Mouse (Mus musculus) heart, postnatal 10 days (tissue): ENCODE measurements around the gene Syt9. TPM values are rescaled to one million over a fixed set of nuclear protein-coding genes. Genes with fewer than 3 reads are reported as not detected.
"Not testable (repeated sequence)": the region's sequence is repeated elsewhere in the genome, so short reads cannot be mapped to it uniquely, and the experiment has no call there.

Experiments
- DNase-seq, 2 experiments: peaks; one replicate each; pipeline ENCODE4 v3.0.0; 2021
- intact Hi-C: fragments of 180-260 bp; cut with DNase I; formaldehyde crosslinking; loops from one replicate; pipeline ENCODE4 v1.15.1; 2025
- total RNA-seq, 2 experiments: library from RNA; stranded (reverse); gene quantifications; 2 replicates each; pipeline ENCODE4 v1.2.3; 2021

Gene Syt9
- total RNA-seq, 2 experiments from 2014 or later = 0.10 to 0.15 TPM

GRCm38 (mm10) chr7:107455118-107455521 is 84.6 kb downstream of the Syt9 start:
- peak; percentile 2 to 9 for DNase-seq
- intact Hi-C loops = no loop called here

GRCm38 (mm10) chr7:107461167-107461566 is 90.6 kb downstream of the Syt9 start:
- intact Hi-C loops = no loop called here
- DNase-seq = no peak

- no peak for DNase-seq
- intact Hi-C loops = no loop called here
Measured at GRCm38 (mm10) chr7:107461699-107462440, 91.3 kb downstream of the Syt9 start.

- DNase-seq = no peak
- intact Hi-C loops = no loop called here
Measured at GRCm38 (mm10) chr7:107462962-107463361, 92.4 kb downstream of the Syt9 start.

GRCm38 (mm10) chr7:107465081-107465480 is 94.6 kb downstream of the Syt9 start:
- DNase-seq = no peak
- intact Hi-C loops = no loop called here

GRCm38 (mm10) chr7:107478979-107479965 is 108.7 kb downstream of the Syt9 start:
- intact Hi-C loops = no loop called here
- DNase-seq = no peak

- intact Hi-C loops, DNase-seq: not testable (repeated sequence)
Measured at GRCm38 (mm10) chr7:107485709-107486108, 115.2 kb downstream of the Syt9 start.

GRCm38 (mm10) chr7:107495428-107495827 is 124.9 kb downstream of the Syt9 start:
- intact Hi-C loops = no loop called here
- no peak for DNase-seq

- intact Hi-C loops = no loop called here
- no peak for DNase-seq
Measured at GRCm38 (mm10) chr7:107496923-107497322, 126.4 kb downstream of the Syt9 start.

- no peak for DNase-seq
Measured at GRCm38 (mm10) chr7:107500641-107501040, 130.1 kb downstream of the Syt9 start.

GRCm38 (mm10) chr7:107504761-107505712 is 134.5 kb downstream of the Syt9 start:
- DNase-seq = no peak
- intact Hi-C loops = no loop called here

More at GRCm38 (mm10) chr7:107500641-107501040, 130.1 kb downstream of the Syt9 start:
- intact Hi-C loops = no loop called here

GRCm38 (mm10) chr7:107507920-107508319 is 137.4 kb downstream of the Syt9 start:
- intact Hi-C loops = no loop called here

GRCm38 (mm10) chr7:107509740-107510139 is 139.2 kb downstream of the Syt9 start:
- DNase-seq = no peak
- intact Hi-C loops = no loop called here

More at GRCm38 (mm10) chr7:107507920-107508319, 137.4 kb downstream of the Syt9 start:
- DNase-seq = no peak

- no peak for DNase-seq
- intact Hi-C loops = no loop called here
Measured at GRCm38 (mm10) chr7:107516704-107517410, 146.3 kb downstream of the Syt9 start.

- intact Hi-C loops = no loop called here
- DNase-seq = no peak
Measured at GRCm38 (mm10) chr7:107519256-107520025, 148.9 kb downstream of the Syt9 start.

GRCm38 (mm10) chr7:107521411-107521810 is 150.9 kb downstream of the Syt9 start:
- DNase-seq = no peak
- intact Hi-C loops = no loop called here

- DNase-seq = peak; percentile 18 to 38
- intact Hi-C loops = loop anchor here (5.0 kb wide), 1 partner anchor 309 kb away; no protein-coding TSS in a partner anchor
Measured at GRCm38 (mm10) chr7:107526299-107526698, 155.8 kb downstream of the Syt9 start.

- intact Hi-C loops = loop anchor here (5.0 kb wide), 1 partner anchor 311 kb away; no protein-coding TSS in a partner anchor
Measured at GRCm38 (mm10) chr7:107528169-107528772, 157.7 kb downstream of the Syt9 start.

More at GRCm38 (mm10) chr7:107528169-107528772, 157.7 kb downstream of the Syt9 start:
- DNase-seq = no peak
